ENCODE assay signal across 22 mouse cellular contexts in genomic region chr8:121511751-121512150, GRCm38 (mm10). TPM values are rescaled to one million over a fixed set of nuclear protein-coding genes. Genes with fewer than 3 reads are reported as not detected.
DNase-seq lines count a peak whose midpoint lies in the region; ATAC-seq lines count a peak whose summit lies in the region.
"Had no signal": no experiment of that assay in that cellular context is flagged by ENCODE, and none has a peak within 500 bp of the region (broad histone marks: within the 10 kb centered on the region; RNA-seq: fewer than 3 reads in every experiment).

No protein-coding gene starts in this region.

- no peak overlapping the region for H3K4me2 ChIP-seq in hindbrain, embryonic 13.5 days
- no peak overlapping the region for H3K4me2 ChIP-seq in midbrain, embryonic 14.5 days (ENCODE audit: low read length)
- H3K4me2 ChIP-seq in midbrain, embryonic 15.5 days, result no peak overlapping the region
- H3K4me2 ChIP-seq in limb, embryonic 13.5 days (replicated peaks), result no peak overlapping the region
- H3K4me2 ChIP-seq: embryonic facial prominence, embryonic 13.5 days; heart, embryonic 12.5 days had no signal

- H3K27ac ChIP-seq in hindbrain, embryonic 10.5 days, result 0 out of 2 replicates have a peak overlapping the region, but pooled peaks have one; percentile 4
- no peak overlapping the region for H3K27ac ChIP-seq in hindbrain, embryonic 13.5 days
- H3K27ac ChIP-seq in midbrain, embryonic 14.5 days (replicated peaks; ENCODE audit: low read depth, low read length), result no peak overlapping the region
- no peak overlapping the region for H3K27ac ChIP-seq in midbrain, embryonic 15.5 days
- H3K27ac ChIP-seq in limb, embryonic 10.5 days, result peak overlapping the region; percentile 70
- peak overlapping the region; percentile 34 for H3K27ac ChIP-seq in limb, embryonic 13.5 days
- H3K27ac ChIP-seq: embryonic facial prominence, embryonic 13.5 days; gastrocnemius, adult 2 months had no signal

- H3K9me3 ChIP-seq in hindbrain, embryonic 10.5 days, result no peaks in the 10 kb centered on the region
- no peaks in the 10 kb centered on the region for H3K9me3 ChIP-seq in hindbrain, embryonic 13.5 days
- H3K9me3 ChIP-seq in midbrain, embryonic 14.5 days (ENCODE audit: control insufficient read depth, low read length), result no peaks in the 10 kb centered on the region
- no peaks in the 10 kb centered on the region for H3K9me3 ChIP-seq in midbrain, embryonic 15.5 days
- H3K9me3 ChIP-seq in limb, embryonic 10.5 days (replicated peaks), result no peaks in the 10 kb centered on the region
- no peaks in the 10 kb centered on the region for H3K9me3 ChIP-seq in limb, embryonic 13.5 days
- H3K9me3 ChIP-seq: embryonic facial prominence, embryonic 13.5 days; heart, embryonic 12.5 days had no signal

- 57% methylated on average over 9 of the region's 9 CpGs for WGBS in hindbrain, embryonic 10.5 days
- 56% methylated on average over 9 of the region's 9 CpGs for WGBS in hindbrain, embryonic 13.5 days
- whole genome bisulfite sequencing in midbrain, embryonic 14.5 days, result 41% methylated on average over 9 of the region's 9 CpGs
- 43% methylated on average over 9 of the region's 9 CpGs for WGBS in midbrain, embryonic 15.5 days
- WGBS in limb, embryonic 10.5 days, result 60% methylated on average over 9 of the region's 9 CpGs
- 43% methylated on average over 9 of the region's 9 CpGs for WGBS in limb, embryonic 13.5 days

- H3K4me3 ChIP-seq in hindbrain, embryonic 10.5 days, result no peak overlapping the region
- H3K4me3 ChIP-seq in hindbrain, embryonic 13.5 days, result no peak overlapping the region
- no peak overlapping the region for H3K4me3 ChIP-seq in midbrain, embryonic 14.5 days (replicated peaks; ENCODE audit: low read depth, low read length)
- no peak overlapping the region for H3K4me3 ChIP-seq in midbrain, embryonic 15.5 days
- H3K4me3 ChIP-seq in limb, embryonic 10.5 days, result no peak overlapping the region
- no peak overlapping the region for H3K4me3 ChIP-seq in limb, embryonic 13.5 days
- H3K4me3 ChIP-seq: embryonic facial prominence, embryonic 13.5 days; gastrocnemius, adult 2 months; heart, embryonic 12.5 days had no signal

- 0 out of 2 replicates have a peak, but pooled peaks cover 9% of the 10 kb centered on the region for H3K4me1 ChIP-seq in hindbrain, embryonic 10.5 days (replicated peaks)
- H3K4me1 ChIP-seq in hindbrain, embryonic 13.5 days (replicated peaks), result 0 out of 2 replicates have a peak, but pooled peaks cover 4% of the 10 kb centered on the region
- H3K4me1 ChIP-seq in midbrain, embryonic 14.5 days (ENCODE audit: control insufficient read depth, insufficient read depth, low read length), result no peaks in the 10 kb centered on the region
- peaks cover 2% of the 10 kb centered on the region; the same call in 1 of the 2 replicates for H3K4me1 ChIP-seq in midbrain, embryonic 15.5 days
- H3K4me1 ChIP-seq in limb, embryonic 10.5 days, result peaks cover 22% of the 10 kb centered on the region
- peaks cover 15% of the 10 kb centered on the region for H3K4me1 ChIP-seq in limb, embryonic 13.5 days
- H3K4me1 ChIP-seq: heart, embryonic 12.5 days had no signal

- H3K9ac ChIP-seq in hindbrain, embryonic 13.5 days, result no peak overlapping the region
- no peak overlapping the region for H3K9ac ChIP-seq in midbrain, embryonic 14.5 days (replicated peaks; ENCODE audit: low read length)
- no peak overlapping the region for H3K9ac ChIP-seq in midbrain, embryonic 15.5 days
- no peak overlapping the region for H3K9ac ChIP-seq in limb, embryonic 13.5 days
- H3K9ac ChIP-seq: embryonic facial prominence, embryonic 13.5 days; heart, embryonic 12.5 days had no signal

- no peaks in the 10 kb centered on the region for H3K36me3 ChIP-seq in hindbrain, embryonic 10.5 days
- no peaks in the 10 kb centered on the region for H3K36me3 ChIP-seq in hindbrain, embryonic 13.5 days
- no peaks in the 10 kb centered on the region for H3K36me3 ChIP-seq in midbrain, embryonic 14.5 days (ENCODE audit: control insufficient read depth, insufficient read depth, low read length)
- H3K36me3 ChIP-seq in midbrain, embryonic 15.5 days (replicated peaks), result no peaks in the 10 kb centered on the region
- no peaks in the 10 kb centered on the region for H3K36me3 ChIP-seq in limb, embryonic 10.5 days
- H3K36me3 ChIP-seq in limb, embryonic 13.5 days, result no peaks in the 10 kb centered on the region
- H3K36me3 ChIP-seq: embryonic facial prominence, embryonic 13.5 days; heart, embryonic 12.5 days had no signal

- ATAC-seq in hindbrain, embryonic 13.5 days (ENCODE audit: low FRiP score), result no peak
- ATAC-seq in midbrain, embryonic 14.5 days (ENCODE audit: low FRiP score, low TSS enrichment), result no peak
- no peak for ATAC-seq in midbrain, embryonic 15.5 days (replicated peaks)
- ATAC-seq in limb, embryonic 13.5 days (ENCODE audit: low FRiP score, low read depth), result no peak
- no peak for ATAC-seq in erythroblast, adult 5-6 weeks (replicated peaks; ENCODE audit: low FRiP score, poor library complexity, severe bottlenecking)
- ATAC-seq: forebrain, embryonic 14.5 days had no signal

- H3K27me3 ChIP-seq in hindbrain, embryonic 10.5 days (ENCODE audit: insufficient read depth, poor library complexity, severe bottlenecking), result peaks cover 46% of the 10 kb centered on the region
- peaks cover 65% of the 10 kb centered on the region for H3K27me3 ChIP-seq in hindbrain, embryonic 13.5 days
- H3K27me3 ChIP-seq in midbrain, embryonic 14.5 days (ENCODE audit: control insufficient read depth, insufficient read depth, low read length), result 0 out of 2 replicates have a peak, but pooled peaks cover 5% of the 10 kb centered on the region
- peaks cover 31% of the 10 kb centered on the region for H3K27me3 ChIP-seq in midbrain, embryonic 15.5 days (replicated peaks)
- H3K27me3 ChIP-seq in limb, embryonic 10.5 days (ENCODE audit: low read depth, poor library complexity, severe bottlenecking), result peaks cover 65% of the 10 kb centered on the region
- H3K27me3 ChIP-seq in limb, embryonic 13.5 days, result peaks cover 70% of the 10 kb centered on the region

- no peak for DNase-seq in hindbrain, embryonic 10.5 days (ENCODE audit: low spot score)
- DNase-seq in midbrain, embryonic 14.5 days, result peak; percentile 14
- no peak for DNase-seq in limb, embryonic 10.5 days (ENCODE audit: low spot score)
- DNase-seq: adrenal gland, adult 2 months; adrenal gland, postnatal 25 days; cerebellum, adult 18-20 months; embryo, embryonic 11 days; gastrocnemius, adult 2 months; gastrocnemius, postnatal 25 days had no signal

RNA-seq across cellular contexts. Expression of gene 1700018B08Rik, which starts 32.4 kb away (rescaled TPM):
- polyA plus RNA-seq in hindbrain, embryonic 10.5 days (2016; fragmentation: Nextera tagmentation; extraction: Ambion mirVana), result 0.17 TPM in 1 of 2 replicates, not detected in the other
- polyA plus RNA-seq in hindbrain, embryonic 13.5 days (2015; fragmentation: Nextera tagmentation; extraction: Ambion mirVana), result not detected in 2 replicates
- 0.22 TPM in 1 of 2 replicates, not detected in the other for polyA plus RNA-seq in midbrain, embryonic 14.5 days (2014; fragmentation: Nextera tagmentation; extraction: Ambion mirVana)
- polyA plus RNA-seq in midbrain, embryonic 15.5 days (2015; fragmentation: Nextera tagmentation; extraction: Ambion mirVana), result not detected in 2 replicates
- not detected in 2 replicates for polyA plus RNA-seq in limb, embryonic 10.5 days (2016; fragmentation: Nextera tagmentation; extraction: Ambion mirVana)
- not detected in 2 replicates for polyA plus RNA-seq in limb, embryonic 13.5 days (2015; fragmentation: Nextera tagmentation; extraction: Ambion mirVana)
- total RNA-seq in erythroblast, adult 5-6 weeks (2015; ENCODE audit: low replicate concordance), result not detected in 2 replicates
- not detected in 2 replicates for total RNA-seq in erythroblast, adult 5-6 weeks (2017; ENCODE audit: low replicate concordance)
- total RNA-seq: adrenal gland, adult 2 months; adrenal gland, postnatal 25 days; common myeloid progenitor, adult 5-6 weeks; gastrocnemius, adult 2 months; gastrocnemius, postnatal 25 days; granulocyte monocyte progenitor cell, adult 5-6 weeks; heart, adult 8-10 months; heart, postnatal 25 days had no signal
- polyA plus RNA-seq: adrenal gland, adult 2 months; embryonic facial prominence, embryonic 13.5 days; forebrain, embryonic 14.5 days; heart, embryonic 12.5 days; heart, embryonic 16.5 days; hindbrain, embryonic 11.5 days had no signal

Comparison
In these comparisons a context has a peak if more than half of its experiments do, and no peak if none do; other contexts are left out.
1. H3K27ac ChIP-seq: peak in hindbrain, embryonic 10.5 days (single experiment), limb, embryonic 10.5 days (single experiment) and limb, embryonic 13.5 days (single experiment); none in hindbrain, embryonic 13.5 days (single experiment), midbrain, embryonic 14.5 days (single experiment) and midbrain, embryonic 15.5 days (single experiment).